Mouse (Mus musculus): ENCODE results near the gene St7. TPM values are rescaled to one million over a fixed set of nuclear protein-coding genes. Genes with fewer than 3 reads are reported as not detected.
A peak's percentile ranks its signal among the peaks of the same experiment; 100 is the strongest.

St7 gene
- polyA plus RNA-seq, 1 experiment from 2014 or later = 39.3 TPM

DNA sequence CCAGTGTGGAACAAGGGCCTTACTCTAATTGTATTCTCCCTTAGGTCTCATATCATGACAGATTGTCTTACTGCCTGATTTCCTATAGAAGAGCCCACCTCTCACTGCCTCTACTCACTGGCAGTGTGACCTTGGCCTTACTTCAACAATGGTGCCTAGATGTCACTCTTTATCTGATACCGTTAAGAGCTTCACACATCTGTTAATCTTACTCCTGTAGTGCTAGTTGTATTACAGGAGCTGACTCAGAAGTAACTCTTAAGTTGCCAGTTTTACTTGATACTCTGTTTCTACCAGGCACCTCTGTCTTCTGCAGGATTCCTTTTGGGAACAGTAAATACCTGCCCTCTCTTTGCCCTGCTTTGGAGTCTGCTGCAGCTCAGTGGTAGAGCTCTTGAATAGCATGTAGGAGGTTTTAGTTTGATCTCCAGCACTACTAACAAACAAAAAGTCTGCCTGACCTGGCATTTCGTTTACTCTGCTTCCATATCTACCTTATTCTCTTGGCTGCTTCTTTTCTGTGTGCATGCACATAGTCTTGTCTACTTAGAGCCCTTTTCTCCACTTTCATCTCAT, 121.4 kb downstream of the St7 start:
- no peaks in the 10 kb centered on the region for H3K36me3 ChIP-seq (ENCODE audit: control insufficient read depth, insufficient read depth, low read length)
- H3K4me2 ChIP-seq (ENCODE audit: low read depth, low read length) = no peak overlapping the region
- 45% methylated on average over 2 of the region's 2 CpGs for WGBS
- H3K4me3 ChIP-seq (ENCODE audit: low read length) = no peak overlapping the region
- no peaks in the 10 kb centered on the region for H3K27me3 ChIP-seq (ENCODE audit: control insufficient read depth, insufficient read depth, low read depth, low read length)
- H3K9ac ChIP-seq (ENCODE audit: low read length) = no peak overlapping the region
- peaks cover 2% of the 10 kb centered on the region; the same call in 1 of the 2 replicates for H3K4me1 ChIP-seq (replicated peaks; ENCODE audit: control insufficient read depth, insufficient read depth, low read length)
- no peaks in the 10 kb centered on the region for H3K9me3 ChIP-seq (ENCODE audit: control insufficient read depth, low read length)
- no peak overlapping the region for H3K27ac ChIP-seq (ENCODE audit: low read length)
- ATAC-seq (ENCODE audit: low read depth) = no peak

DNA sequence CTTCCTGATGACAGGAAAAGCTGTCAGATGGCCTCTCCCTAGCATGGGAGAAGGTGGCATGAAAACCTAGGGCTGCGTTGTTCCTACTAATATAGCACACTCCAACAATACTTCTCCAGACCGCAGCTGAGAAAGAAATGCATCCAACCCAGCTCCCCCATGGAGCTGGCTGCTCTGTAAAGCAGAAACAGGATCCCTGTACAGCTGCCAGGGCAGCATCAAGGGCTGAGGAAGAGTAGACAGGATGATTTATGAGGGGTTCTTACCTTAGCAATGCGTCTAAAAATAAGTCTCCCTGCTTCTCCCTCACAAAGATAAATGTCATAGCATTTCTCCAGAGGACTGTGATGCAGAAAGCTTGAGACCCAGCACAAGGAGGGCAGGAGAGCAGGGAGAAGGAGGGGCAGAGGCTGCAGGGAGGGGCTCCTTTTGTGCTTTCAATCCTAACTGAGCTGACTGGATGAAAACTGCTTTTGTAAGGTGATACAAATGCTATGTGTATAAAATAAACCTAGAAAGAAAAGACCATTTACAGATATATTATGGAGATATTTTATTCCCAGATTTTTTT, 124.2 kb downstream of the St7 start:
- Histone ChIP-seq H3K4me1 (replicated peaks; ENCODE audit: control insufficient read depth, insufficient read depth, low read length) (peaks cover 2% of the 10 kb centered on the region; the same call in 1 of the 2 replicates), H3K4me2 (ENCODE audit: low read depth, low read length) (no peak overlapping the region), H3K36me3 (ENCODE audit: control insufficient read depth, insufficient read depth, low read length) (0 out of 2 replicates have a peak, but pooled peaks cover 3% of the 10 kb centered on the region), H3K27me3 (ENCODE audit: control insufficient read depth, insufficient read depth, low read depth, low read length) (no peaks in the 10 kb centered on the region), H3K9me3 (ENCODE audit: control insufficient read depth, low read length) (no peaks in the 10 kb centered on the region), H3K27ac (ENCODE audit: low read length) (no peak overlapping the region), H3K9ac (ENCODE audit: low read length) (no peak overlapping the region), H3K4me3 (ENCODE audit: low read length) (no peak overlapping the region)
- no peak for ATAC-seq (ENCODE audit: low read depth)
- WGBS = 28% methylated on average over 3 of the region's 3 CpGs

DNA sequence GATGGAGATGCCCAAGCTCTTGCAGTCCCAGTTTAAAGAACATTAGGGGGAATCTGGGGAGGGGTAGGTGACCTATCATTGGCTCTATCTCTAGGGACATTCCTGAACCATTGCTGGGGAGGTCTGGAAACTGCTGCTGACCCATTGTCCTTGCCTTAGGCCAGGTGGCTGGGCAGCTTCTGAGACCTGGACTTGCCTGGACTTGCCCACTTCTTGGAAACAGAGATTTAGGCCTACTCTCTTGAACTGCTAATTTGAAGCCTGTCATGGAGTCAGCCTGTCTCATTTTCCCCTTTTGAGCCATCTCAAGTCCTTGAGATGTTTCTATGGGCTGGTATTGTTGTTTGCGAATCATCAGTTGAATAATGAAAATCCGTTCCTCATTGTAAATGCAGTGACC, 130.9 kb downstream of the St7 start:
- no peak overlapping the region for H3K4me3 ChIP-seq (ENCODE audit: low read length)
- no peak overlapping the region for H3K9ac ChIP-seq (ENCODE audit: low read length)
- no peak overlapping the region for H3K27ac ChIP-seq (ENCODE audit: low read length)
- 96% methylated on average over 2 of the region's 2 CpGs for WGBS
- no peak for ATAC-seq (ENCODE audit: low read depth)
- H3K27me3 ChIP-seq (ENCODE audit: control insufficient read depth, insufficient read depth, low read depth, low read length) = no peaks in the 10 kb centered on the region
- peaks cover 6% of the 10 kb centered on the region; the same call in 1 of the 2 replicates for H3K36me3 ChIP-seq (ENCODE audit: control insufficient read depth, insufficient read depth, low read length)
- no peaks in the 10 kb centered on the region for H3K9me3 ChIP-seq (ENCODE audit: control insufficient read depth, low read length)
- peaks cover 2% of the 10 kb centered on the region; the same call in 1 of the 2 replicates for H3K4me1 ChIP-seq (replicated peaks; ENCODE audit: control insufficient read depth, insufficient read depth, low read length)
- H3K4me2 ChIP-seq (ENCODE audit: low read depth, low read length) = no peak overlapping the region

DNA sequence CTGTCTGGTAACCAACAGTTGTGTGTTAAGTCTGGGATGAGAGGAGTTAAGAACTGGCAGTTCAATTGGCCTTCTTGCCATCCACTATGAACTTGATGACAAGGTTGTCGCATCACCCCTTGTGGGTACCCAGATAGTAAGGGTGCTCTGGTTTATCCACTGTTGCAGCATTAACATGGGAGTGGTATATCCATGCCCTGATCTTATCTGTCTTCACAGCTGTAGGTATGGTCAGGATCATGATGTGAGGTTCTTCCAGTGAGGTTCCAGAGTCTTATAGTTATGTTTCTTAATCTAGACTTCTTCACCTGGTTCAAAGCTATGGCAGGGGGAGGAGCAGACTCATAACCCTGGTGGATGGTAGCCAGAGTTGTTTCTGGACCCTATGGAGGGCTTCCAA, 132.0 kb downstream of the St7 start:
- H3K36me3 ChIP-seq (ENCODE audit: control insufficient read depth, insufficient read depth, low read length) = peaks cover 6% of the 10 kb centered on the region; the same call in 1 of the 2 replicates
- H3K27ac ChIP-seq (ENCODE audit: low read length) = no peak overlapping the region
- no peaks in the 10 kb centered on the region for H3K9me3 ChIP-seq (ENCODE audit: control insufficient read depth, low read length)
- H3K4me1 ChIP-seq (replicated peaks; ENCODE audit: control insufficient read depth, insufficient read depth, low read length) = peaks cover 2% of the 10 kb centered on the region; the same call in 1 of the 2 replicates
- no peak overlapping the region for H3K9ac ChIP-seq (ENCODE audit: low read length)
- WGBS = 100% methylated on average over 1 of the region's 1 CpGs
- ATAC-seq (ENCODE audit: low read depth) = no peak
- H3K27me3 ChIP-seq (ENCODE audit: control insufficient read depth, insufficient read depth, low read depth, low read length) = no peaks in the 10 kb centered on the region
- H3K4me3 ChIP-seq (ENCODE audit: low read length) = no peak overlapping the region
- H3K4me2 ChIP-seq (ENCODE audit: low read depth, low read length) = no peak overlapping the region

DNA sequence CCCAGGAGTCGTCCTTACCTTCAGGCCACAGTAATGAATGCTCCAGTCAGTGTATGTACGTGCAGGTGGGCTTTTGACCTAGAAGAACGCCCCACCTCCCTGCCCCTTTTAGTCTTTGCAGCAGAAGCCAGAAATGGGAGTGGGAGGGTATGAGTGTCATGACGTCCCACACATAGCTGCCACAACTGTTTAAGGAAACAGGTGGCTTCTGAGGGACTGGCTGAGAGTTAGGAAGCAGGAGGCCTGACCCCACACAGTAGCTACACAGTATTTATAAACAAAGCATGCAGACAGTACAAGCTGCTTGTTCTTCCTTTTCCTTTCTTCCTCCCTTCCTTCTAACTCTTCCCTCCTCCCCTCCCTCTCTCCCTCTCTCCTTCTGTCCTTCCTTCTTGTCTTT, 135.6 kb downstream of the St7 start:
- Histone ChIP-seq H3K9ac (ENCODE audit: low read length) (no peak overlapping the region), H3K27me3 (ENCODE audit: control insufficient read depth, insufficient read depth, low read depth, low read length) (no peaks in the 10 kb centered on the region), H3K36me3 (ENCODE audit: control insufficient read depth, insufficient read depth, low read length) (peaks cover 2% of the 10 kb centered on the region; the same call in 1 of the 2 replicates), H3K4me2 (ENCODE audit: low read depth, low read length) (no peak overlapping the region), H3K27ac (ENCODE audit: low read length) (no peak overlapping the region), H3K9me3 (ENCODE audit: control insufficient read depth, low read length) (0 out of 2 replicates have a peak, but pooled peaks cover 2% of the 10 kb centered on the region), H3K4me1 (replicated peaks; ENCODE audit: control insufficient read depth, insufficient read depth, low read length) (peaks cover 2% of the 10 kb centered on the region; the same call in 1 of the 2 replicates), H3K4me3 (ENCODE audit: low read length) (no peak overlapping the region)
- peak; percentile 37; the same call in 1 of the 2 replicates for ATAC-seq (ENCODE audit: low read depth)
- WGBS = 59% methylated on average over 4 of the region's 4 CpGs

DNA sequence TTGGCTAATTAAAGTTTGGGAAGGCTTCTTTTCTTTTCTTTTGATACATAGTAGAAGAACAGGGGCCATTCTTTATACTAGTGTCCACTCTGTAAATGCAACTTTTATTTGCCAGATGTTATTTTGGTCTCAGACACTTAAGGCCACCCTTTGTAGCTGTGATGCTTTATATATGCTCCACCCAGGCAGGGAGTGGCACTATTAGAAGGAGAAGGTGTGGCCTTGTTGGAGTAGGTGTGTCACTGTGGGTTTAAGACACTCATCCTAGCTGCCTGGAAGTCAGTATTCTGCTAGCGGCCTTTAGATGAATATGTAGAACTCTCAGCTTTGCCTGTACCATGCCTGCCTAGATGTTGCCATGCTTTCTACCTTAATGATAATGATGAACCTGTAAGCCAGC, 137.2 kb downstream of the St7 start:
- ATAC-seq (ENCODE audit: low read depth) = no peak
- H3K36me3 ChIP-seq (ENCODE audit: control insufficient read depth, insufficient read depth, low read length) = peaks cover 2% of the 10 kb centered on the region; the same call in 1 of the 2 replicates

DNA sequence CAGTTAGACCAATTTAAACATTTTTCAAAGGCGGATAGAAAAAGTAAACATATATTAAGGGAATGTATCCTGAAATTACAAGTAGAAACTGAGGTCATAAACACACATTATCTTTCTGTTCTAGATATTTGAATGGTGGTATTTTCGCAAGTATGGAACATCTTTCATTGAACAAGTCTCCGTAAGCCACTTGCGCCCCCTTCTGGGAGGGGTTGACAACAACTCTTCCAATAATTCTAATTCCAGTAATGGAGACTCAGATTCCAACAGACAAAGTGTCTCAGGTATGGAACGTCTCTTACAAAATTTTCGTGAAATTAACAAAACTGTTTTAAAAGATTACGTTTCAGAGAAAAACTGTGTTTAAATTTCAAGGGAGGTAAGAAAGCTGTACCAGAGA, 141.8 kb downstream of the St7 start:
- no peak for ATAC-seq (ENCODE audit: low read depth)
- 0 out of 2 replicates have a peak, but pooled peaks cover 2% of the 10 kb centered on the region for H3K4me1 ChIP-seq (replicated peaks; ENCODE audit: control insufficient read depth, insufficient read depth, low read length)
- H3K9ac ChIP-seq (ENCODE audit: low read length) = no peak overlapping the region
- H3K27me3 ChIP-seq (ENCODE audit: control insufficient read depth, insufficient read depth, low read depth, low read length) = no peaks in the 10 kb centered on the region
- no peak overlapping the region for H3K4me3 ChIP-seq (ENCODE audit: low read length)
- 0 out of 2 replicates have a peak, but pooled peaks cover 2% of the 10 kb centered on the region for H3K9me3 ChIP-seq (ENCODE audit: control insufficient read depth, low read length)
- H3K4me2 ChIP-seq (ENCODE audit: low read depth, low read length) = no peak overlapping the region
- 36% methylated on average over 7 of the region's 7 CpGs for WGBS
- H3K36me3 ChIP-seq (ENCODE audit: control insufficient read depth, insufficient read depth, low read length) = no peaks in the 10 kb centered on the region
- H3K27ac ChIP-seq (ENCODE audit: low read length) = no peak overlapping the region

More for the DNA sequence above, 137.2 kb downstream of the St7 start:
- Histone ChIP-seq H3K9ac (ENCODE audit: low read length) (no peak overlapping the region), H3K4me1 (replicated peaks; ENCODE audit: control insufficient read depth, insufficient read depth, low read length) (peaks cover 2% of the 10 kb centered on the region; the same call in 1 of the 2 replicates), H3K4me3 (ENCODE audit: low read length) (no peak overlapping the region), H3K9me3 (ENCODE audit: control insufficient read depth, low read length) (0 out of 2 replicates have a peak, but pooled peaks cover 2% of the 10 kb centered on the region), H3K27me3 (ENCODE audit: control insufficient read depth, insufficient read depth, low read depth, low read length) (no peaks in the 10 kb centered on the region), H3K4me2 (ENCODE audit: low read depth, low read length) (no peak overlapping the region), H3K27ac (ENCODE audit: low read length) (no peak overlapping the region)
- 96% methylated on average over 1 of the region's 1 CpGs for WGBS

DNA sequence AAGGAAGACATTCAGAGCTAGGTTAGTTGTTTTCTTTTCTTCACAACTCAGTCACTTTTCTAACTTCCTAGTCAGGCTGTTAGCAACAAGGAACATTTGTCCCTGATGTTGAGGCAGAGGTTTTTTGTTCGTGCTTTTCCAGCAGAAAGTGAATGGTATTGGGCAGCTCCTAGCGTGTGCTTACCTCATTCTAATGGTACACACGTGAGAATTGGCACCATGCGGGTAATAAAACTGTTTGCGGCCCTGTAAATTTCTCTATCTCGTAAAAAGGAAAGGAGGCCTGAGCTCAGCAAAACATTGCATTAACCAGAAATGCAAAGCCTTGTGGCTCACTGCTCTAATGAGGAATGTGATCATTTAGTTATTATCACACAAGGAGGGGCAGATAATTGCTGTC, 143.0 kb downstream of the St7 start:
- Histone ChIP-seq H3K9me3 (ENCODE audit: control insufficient read depth, low read length) (no peaks in the 10 kb centered on the region), H3K27ac (ENCODE audit: low read length) (no peak overlapping the region), H3K27me3 (ENCODE audit: control insufficient read depth, insufficient read depth, low read depth, low read length) (no peaks in the 10 kb centered on the region), H3K9ac (ENCODE audit: low read length) (no peak overlapping the region), H3K4me2 (ENCODE audit: low read depth, low read length) (no peak overlapping the region), H3K4me1 (replicated peaks; ENCODE audit: control insufficient read depth, insufficient read depth, low read length) (0 out of 2 replicates have a peak, but pooled peaks cover 2% of the 10 kb centered on the region), H3K36me3 (ENCODE audit: control insufficient read depth, insufficient read depth, low read length) (peaks cover 7% of the 10 kb centered on the region; the same call in 1 of the 2 replicates), H3K4me3 (ENCODE audit: low read length) (no peak overlapping the region)
- 87% methylated on average over 6 of the region's 6 CpGs for WGBS
- no peak for ATAC-seq (ENCODE audit: low read depth)

DNA sequence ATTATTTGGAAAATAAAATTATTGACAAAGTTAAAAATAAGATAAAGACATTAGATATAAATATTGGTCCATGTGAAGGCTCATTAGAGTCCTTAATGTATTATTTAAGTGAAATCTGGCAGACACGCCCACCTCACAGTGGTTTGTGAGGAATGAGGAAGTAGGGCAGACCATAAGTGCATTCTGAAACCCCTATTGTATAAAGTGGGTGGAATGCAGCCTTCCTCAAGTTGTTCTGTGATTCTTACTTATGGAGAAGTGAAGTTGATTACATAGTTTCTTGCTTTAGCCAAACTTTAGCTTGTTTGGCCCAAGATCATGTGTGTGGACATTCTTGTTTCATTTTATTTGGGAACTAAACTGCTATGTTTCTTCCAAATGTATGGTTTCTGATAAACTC, 144.9 kb downstream of the St7 start:
- 49% methylated on average over 1 of the region's 1 CpGs for WGBS
- no peaks in the 10 kb centered on the region for H3K9me3 ChIP-seq (ENCODE audit: control insufficient read depth, low read length)
- peak; percentile 71 for ATAC-seq (ENCODE audit: low read depth)
- H3K4me2 ChIP-seq (ENCODE audit: low read depth, low read length) = no peak overlapping the region
- no peaks in the 10 kb centered on the region for H3K27me3 ChIP-seq (ENCODE audit: control insufficient read depth, insufficient read depth, low read depth, low read length)
- H3K9ac ChIP-seq (ENCODE audit: low read length) = no peak overlapping the region
- peak overlapping the region; percentile 34 for H3K27ac ChIP-seq (ENCODE audit: low read length)
- H3K36me3 ChIP-seq (ENCODE audit: control insufficient read depth, insufficient read depth, low read length) = peaks cover 7% of the 10 kb centered on the region; the same call in 1 of the 2 replicates
- H3K4me1 ChIP-seq (replicated peaks; ENCODE audit: control insufficient read depth, insufficient read depth, low read length) = 0 out of 2 replicates have a peak, but pooled peaks cover 2% of the 10 kb centered on the region
- H3K4me3 ChIP-seq (ENCODE audit: low read length) = no peak overlapping the region

Data from lung, embryonic 16.5 days (tissue).